Mouse (Mus musculus): Measurements from ENCODE around the gene Ell2. TPM values are rescaled to one million over a fixed set of nuclear protein-coding genes. Genes with fewer than 3 reads are reported as not detected.

Gene Ell2
- polyA plus RNA-seq, 1 experiment: 41.5 TPM

DNA sequence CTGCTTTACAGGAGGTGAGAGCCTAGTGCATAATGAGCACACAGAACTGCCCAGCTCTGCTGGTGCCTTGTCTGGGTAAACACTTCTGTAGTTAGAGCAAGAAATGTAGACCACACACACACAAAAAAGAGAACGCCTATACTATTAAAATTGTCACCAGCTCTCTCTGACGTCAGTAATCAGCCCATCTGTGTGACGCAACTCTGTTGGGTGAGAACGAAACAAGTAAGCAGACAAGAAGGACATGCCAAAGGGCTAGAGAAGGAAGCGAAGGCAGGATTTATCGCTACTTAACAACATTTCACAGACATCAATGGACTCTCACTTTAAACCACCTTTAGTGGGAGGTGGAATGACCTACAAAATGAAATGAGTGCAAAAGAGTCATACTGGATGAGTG, 71.6 kb downstream of the Ell2 start:
- Histone ChIP-seq H3K9me3 (replicated peaks; ENCODE audit: control insufficient read depth, insufficient read depth, low read length, poor library complexity, severe bottlenecking) (no peaks in the 10 kb centered on the region), H3K27ac (ENCODE audit: insufficient read depth, low read length) (no peak overlapping the region), H3K4me1 (ENCODE audit: control insufficient read depth, insufficient read depth, low read length) (no peaks in the 10 kb centered on the region), H3K4me3 (ENCODE audit: low read depth, low read length) (no peak overlapping the region), H3K36me3 (ENCODE audit: control insufficient read depth, insufficient read depth, low read length, poor library complexity, severe bottlenecking) (no peaks in the 10 kb centered on the region), H3K27me3 (ENCODE audit: control insufficient read depth, insufficient read depth, low read length, poor library complexity, severe bottlenecking) (no peaks in the 10 kb centered on the region), H3K9ac (ENCODE audit: low read depth, poor library complexity, severe bottlenecking) (no peak overlapping the region)
- TF ChIP-seq POLR2A (IDR thresholded peaks at IDR 0.05; ENCODE audit: insufficient read depth, low read length): no peak
- no peak for TF ChIP-seq CTCF (IDR thresholded peaks at IDR 0.05; ENCODE audit: low read depth, low read length)
- no peak for TF ChIP-seq EP300 (IDR thresholded peaks at IDR 0.05; ENCODE audit: insufficient read depth, low read depth, low read length)

- H3K9ac ChIP-seq (ENCODE audit: low read depth, poor library complexity, severe bottlenecking): no peak overlapping the region
- no peak for TF ChIP-seq CTCF (IDR thresholded peaks at IDR 0.05; ENCODE audit: low read depth, low read length)
- TF ChIP-seq EP300 (IDR thresholded peaks at IDR 0.05; ENCODE audit: insufficient read depth, low read depth, low read length): no peak
- TF ChIP-seq POLR2A (IDR thresholded peaks at IDR 0.05; ENCODE audit: insufficient read depth, low read length): no peak
- H3K9me3 ChIP-seq (replicated peaks; ENCODE audit: control insufficient read depth, insufficient read depth, low read length, poor library complexity, severe bottlenecking): no peaks in the 10 kb centered on the region
- H3K4me3 ChIP-seq (ENCODE audit: low read depth, low read length): no peak overlapping the region
- H3K36me3 ChIP-seq (ENCODE audit: control insufficient read depth, insufficient read depth, low read length, poor library complexity, severe bottlenecking): no peaks in the 10 kb centered on the region
- H3K4me1 ChIP-seq (ENCODE audit: control insufficient read depth, insufficient read depth, low read length): no peaks in the 10 kb centered on the region
- H3K27ac ChIP-seq (ENCODE audit: insufficient read depth, low read length): no peak overlapping the region
- no peaks in the 10 kb centered on the region for H3K27me3 ChIP-seq (ENCODE audit: control insufficient read depth, insufficient read depth, low read length, poor library complexity, severe bottlenecking)
Observed at GRCm38 (mm10) chr13:75779169-75779568, 72.6 kb downstream of the Ell2 start.

- H3K27ac ChIP-seq (ENCODE audit: insufficient read depth, low read length): no peak overlapping the region
- no peak for TF ChIP-seq CTCF (IDR thresholded peaks at IDR 0.05; ENCODE audit: low read depth, low read length)
- no peak for TF ChIP-seq POLR2A (IDR thresholded peaks at IDR 0.05; ENCODE audit: insufficient read depth, low read length)
- TF ChIP-seq EP300 (IDR thresholded peaks at IDR 0.05; ENCODE audit: insufficient read depth, low read depth, low read length): no peak
- no peak overlapping the region for H3K4me3 ChIP-seq (ENCODE audit: low read depth, low read length)
- no peaks in the 10 kb centered on the region for H3K27me3 ChIP-seq (ENCODE audit: control insufficient read depth, insufficient read depth, low read length, poor library complexity, severe bottlenecking)
- H3K9ac ChIP-seq (ENCODE audit: low read depth, poor library complexity, severe bottlenecking): no peak overlapping the region
- H3K4me1 ChIP-seq (ENCODE audit: control insufficient read depth, insufficient read depth, low read length): no peaks in the 10 kb centered on the region
- H3K36me3 ChIP-seq (ENCODE audit: control insufficient read depth, insufficient read depth, low read length, poor library complexity, severe bottlenecking): no peaks in the 10 kb centered on the region
- H3K9me3 ChIP-seq (replicated peaks; ENCODE audit: control insufficient read depth, insufficient read depth, low read length, poor library complexity, severe bottlenecking): no peaks in the 10 kb centered on the region
Observed at GRCm38 (mm10) chr13:75780096-75780495, 73.5 kb downstream of the Ell2 start.

DNA sequence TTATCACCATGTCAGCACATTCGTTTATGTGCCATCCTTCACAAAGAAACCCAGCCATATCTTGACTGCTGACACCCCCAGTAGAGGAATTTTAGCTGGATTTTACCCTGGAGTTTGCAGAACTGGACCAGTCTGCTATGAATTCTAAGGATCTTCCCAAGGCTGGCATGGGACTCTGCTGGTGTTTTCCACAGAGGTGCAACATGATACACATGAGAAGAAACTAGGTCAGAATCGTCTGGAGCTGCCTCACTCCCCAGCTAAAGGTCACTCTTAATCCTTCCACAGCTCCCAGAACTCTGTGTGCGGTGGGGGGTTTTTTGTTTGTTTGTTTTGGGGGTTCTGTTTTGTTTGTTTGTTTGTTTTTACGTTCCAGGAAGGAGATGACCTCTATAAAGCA, 79.2 kb downstream of the Ell2 start:
- H3K27ac ChIP-seq (ENCODE audit: insufficient read depth, low read length): no peak overlapping the region
- no peak overlapping the region for H3K9ac ChIP-seq (ENCODE audit: low read depth, poor library complexity, severe bottlenecking)
- no peaks in the 10 kb centered on the region for H3K27me3 ChIP-seq (ENCODE audit: control insufficient read depth, insufficient read depth, low read length, poor library complexity, severe bottlenecking)
- TF ChIP-seq EP300 (IDR thresholded peaks at IDR 0.05; ENCODE audit: insufficient read depth, low read depth, low read length) (no peak), POLR2A (IDR thresholded peaks at IDR 0.05; ENCODE audit: insufficient read depth, low read length) (no peak), CTCF (IDR thresholded peaks at IDR 0.05; ENCODE audit: low read depth, low read length) (no peak)
- no peaks in the 10 kb centered on the region for H3K9me3 ChIP-seq (replicated peaks; ENCODE audit: control insufficient read depth, insufficient read depth, low read length, poor library complexity, severe bottlenecking)
- H3K36me3 ChIP-seq (ENCODE audit: control insufficient read depth, insufficient read depth, low read length, poor library complexity, severe bottlenecking): no peaks in the 10 kb centered on the region
- H3K4me1 ChIP-seq (ENCODE audit: control insufficient read depth, insufficient read depth, low read length): no peaks in the 10 kb centered on the region
- H3K4me3 ChIP-seq (ENCODE audit: low read depth, low read length): no peak overlapping the region

- no peak overlapping the region for H3K4me3 ChIP-seq (ENCODE audit: low read depth, low read length)
- H3K9me3 ChIP-seq (replicated peaks; ENCODE audit: control insufficient read depth, insufficient read depth, low read length, poor library complexity, severe bottlenecking): no peaks in the 10 kb centered on the region
- no peaks in the 10 kb centered on the region for H3K27me3 ChIP-seq (ENCODE audit: control insufficient read depth, insufficient read depth, low read length, poor library complexity, severe bottlenecking)
- H3K36me3 ChIP-seq (ENCODE audit: control insufficient read depth, insufficient read depth, low read length, poor library complexity, severe bottlenecking): no peaks in the 10 kb centered on the region
- H3K27ac ChIP-seq (ENCODE audit: insufficient read depth, low read length): no peak overlapping the region
- H3K9ac ChIP-seq (ENCODE audit: low read depth, poor library complexity, severe bottlenecking): no peak overlapping the region
- TF ChIP-seq POLR2A (IDR thresholded peaks at IDR 0.05; ENCODE audit: insufficient read depth, low read length) (no peak), CTCF (IDR thresholded peaks at IDR 0.05; ENCODE audit: low read depth, low read length) (no peak), EP300 (IDR thresholded peaks at IDR 0.05; ENCODE audit: insufficient read depth, low read depth, low read length) (no peak)
- H3K4me1 ChIP-seq (ENCODE audit: control insufficient read depth, insufficient read depth, low read length): no peaks in the 10 kb centered on the region
Observed at GRCm38 (mm10) chr13:75786264-75786663, 79.7 kb downstream of the Ell2 start.

GRCm38 (mm10) chr13:75787364-75787763, 80.8 kb downstream of the Ell2 start:
- no peak overlapping the region for H3K27ac ChIP-seq (ENCODE audit: insufficient read depth, low read length)
- H3K36me3 ChIP-seq (ENCODE audit: control insufficient read depth, insufficient read depth, low read length, poor library complexity, severe bottlenecking): no peaks in the 10 kb centered on the region
- H3K9ac ChIP-seq (ENCODE audit: low read depth, poor library complexity, severe bottlenecking): no peak overlapping the region
- H3K4me3 ChIP-seq (ENCODE audit: low read depth, low read length): no peak overlapping the region
- no peaks in the 10 kb centered on the region for H3K9me3 ChIP-seq (replicated peaks; ENCODE audit: control insufficient read depth, insufficient read depth, low read length, poor library complexity, severe bottlenecking)
- H3K27me3 ChIP-seq (ENCODE audit: control insufficient read depth, insufficient read depth, low read length, poor library complexity, severe bottlenecking): no peaks in the 10 kb centered on the region
- no peaks in the 10 kb centered on the region for H3K4me1 ChIP-seq (ENCODE audit: control insufficient read depth, insufficient read depth, low read length)
- no peak for TF ChIP-seq CTCF (IDR thresholded peaks at IDR 0.05; ENCODE audit: low read depth, low read length)
- no peak for TF ChIP-seq POLR2A (IDR thresholded peaks at IDR 0.05; ENCODE audit: insufficient read depth, low read length)
- no peak for TF ChIP-seq EP300 (IDR thresholded peaks at IDR 0.05; ENCODE audit: insufficient read depth, low read depth, low read length)
